Mouse (Mus musculus): ENCODE measurements around the gene Ddah2.

- no peak for TF ChIP-seq CTCF (IDR thresholded peaks at IDR 0.05; ENCODE audit: extremely low read depth, insufficient read depth, insufficient read length, insufficient replicate concordance)
- TF ChIP-seq POLR2A (IDR thresholded peaks at IDR 0.05; ENCODE audit: low read depth, low read length), result no peak
Measured at GRCm38 (mm10) chr17:35058316-35058715, 519 bp upstream of the Ddah2 start.

Measured in spleen, adult 2 months (tissue).